Mouse (Mus musculus): Measurements from ENCODE around the gene Akap9. TPM values are rescaled to one million over a fixed set of nuclear protein-coding genes. Genes with fewer than 3 reads are reported as not detected.
A peak's percentile ranks its signal among the peaks of the same experiment; 100 is the strongest.

Gene Akap9
- polyA plus RNA-seq, 1 experiment from 2014 or later: 103 TPM

- no peak overlapping the region for H3K4me3 ChIP-seq (ENCODE audit: low read depth, low read length)
- no peak overlapping the region for H3K9ac ChIP-seq (ENCODE audit: low read length)
- no peaks in the 10 kb centered on the region for H3K9me3 ChIP-seq (ENCODE audit: control insufficient read depth, low read length)
- H3K27ac ChIP-seq (replicated peaks): no peak overlapping the region
- H3K4me1 ChIP-seq (replicated peaks; ENCODE audit: control insufficient read depth, insufficient read depth): no peaks in the 10 kb centered on the region
- no peak for DNase-seq (ENCODE audit: low spot score)
- H3K36me3 ChIP-seq (ENCODE audit: control insufficient read depth, insufficient read depth, low read length): peaks cover 13% of the 10 kb centered on the region; the same call in 1 of the 2 replicates
- ATAC-seq (ENCODE audit: low FRiP score, low TSS enrichment): no peak
- no peak overlapping the region for H3K4me2 ChIP-seq (replicated peaks; ENCODE audit: low read depth)
- H3K27me3 ChIP-seq (ENCODE audit: control insufficient read depth, insufficient read depth, low read length): no peaks in the 10 kb centered on the region
- TF ChIP-seq EP300 (optimal IDR thresholded peaks at IDR 0.05): no peak
- no peak for TF ChIP-seq CTCF (IDR thresholded peaks at IDR 0.05; ENCODE audit: low read depth)
- 83% methylated on average over 5 of the region's 5 CpGs for WGBS
These were observed 45.9 kb downstream of the Akap9 start for GRCm38 (mm10) chr5:3973764-3974163.

GRCm38 (mm10) chr5:3974896-3975295 lies 47.0 kb downstream of the Akap9 start:
- 76% methylated on average over 6 of the region's 6 CpGs for WGBS
- no peaks in the 10 kb centered on the region for H3K9me3 ChIP-seq (ENCODE audit: control insufficient read depth, low read length)
- DNase-seq (ENCODE audit: low spot score) (no peak), ATAC-seq (ENCODE audit: low FRiP score, low TSS enrichment) (no peak)
- TF ChIP-seq CTCF (IDR thresholded peaks at IDR 0.05; ENCODE audit: low read depth) (no peak), EP300 (optimal IDR thresholded peaks at IDR 0.05) (no peak)
- H3K36me3 ChIP-seq (ENCODE audit: control insufficient read depth, insufficient read depth, low read length): peaks cover 6% of the 10 kb centered on the region; the same call in 1 of the 2 replicates
- H3K4me2 ChIP-seq (replicated peaks; ENCODE audit: low read depth): no peak overlapping the region
- no peak overlapping the region for H3K9ac ChIP-seq (ENCODE audit: low read length)
- no peak overlapping the region for H3K27ac ChIP-seq (replicated peaks)
- H3K4me1 ChIP-seq (replicated peaks; ENCODE audit: control insufficient read depth, insufficient read depth): no peaks in the 10 kb centered on the region
- H3K4me3 ChIP-seq (ENCODE audit: low read depth, low read length): no peak overlapping the region
- no peaks in the 10 kb centered on the region for H3K27me3 ChIP-seq (ENCODE audit: control insufficient read depth, insufficient read depth, low read length)

DNA sequence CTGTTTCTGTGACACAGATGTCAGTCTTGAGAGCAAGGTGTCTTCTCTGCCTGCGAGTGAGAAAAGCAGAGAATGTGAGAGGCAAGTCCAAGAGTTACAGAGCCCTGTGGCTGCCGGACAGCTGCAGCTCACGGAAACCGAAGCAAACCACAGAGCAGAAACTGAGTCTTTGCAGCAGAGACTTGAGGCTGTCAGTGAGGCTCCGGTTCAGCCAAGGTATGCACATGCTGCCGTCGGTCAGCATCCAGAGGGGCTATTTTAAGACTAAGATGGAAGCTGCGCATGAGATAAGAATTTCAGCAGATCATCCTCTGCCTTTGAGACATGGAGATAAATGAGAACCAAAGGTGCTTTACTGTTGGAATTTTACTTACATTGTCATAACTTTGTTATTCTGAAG lies 48.3 kb downstream of the Akap9 start:
- Histone ChIP-seq H3K9ac (ENCODE audit: low read length) (no peak overlapping the region), H3K9me3 (ENCODE audit: control insufficient read depth, low read length) (no peaks in the 10 kb centered on the region), H3K27ac (replicated peaks) (no peak overlapping the region), H3K36me3 (ENCODE audit: control insufficient read depth, insufficient read depth, low read length) (peaks cover 6% of the 10 kb centered on the region; the same call in 1 of the 2 replicates), H3K4me3 (ENCODE audit: low read depth, low read length) (no peak overlapping the region), H3K27me3 (ENCODE audit: control insufficient read depth, insufficient read depth, low read length) (no peaks in the 10 kb centered on the region), H3K4me2 (replicated peaks; ENCODE audit: low read depth) (no peak overlapping the region), H3K4me1 (replicated peaks; ENCODE audit: control insufficient read depth, insufficient read depth) (no peaks in the 10 kb centered on the region)
- no peak for ATAC-seq (ENCODE audit: low FRiP score, low TSS enrichment)
- no peak for DNase-seq (ENCODE audit: low spot score)
- 95% methylated on average over 8 of the region's 8 CpGs for WGBS
- no peak for TF ChIP-seq EP300 (optimal IDR thresholded peaks at IDR 0.05)
- no peak for TF ChIP-seq CTCF (IDR thresholded peaks at IDR 0.05; ENCODE audit: low read depth)

- Histone ChIP-seq H3K4me3 (ENCODE audit: low read depth, low read length) (no peak overlapping the region), H3K9ac (ENCODE audit: low read length) (no peak overlapping the region), H3K27me3 (ENCODE audit: control insufficient read depth, insufficient read depth, low read length) (no peaks in the 10 kb centered on the region), H3K4me2 (replicated peaks; ENCODE audit: low read depth) (no peak overlapping the region), H3K27ac (replicated peaks) (no peak overlapping the region), H3K9me3 (ENCODE audit: control insufficient read depth, low read length) (no peaks in the 10 kb centered on the region), H3K4me1 (replicated peaks; ENCODE audit: control insufficient read depth, insufficient read depth) (no peaks in the 10 kb centered on the region), H3K36me3 (ENCODE audit: control insufficient read depth, insufficient read depth, low read length) (peaks cover 6% of the 10 kb centered on the region; the same call in 1 of the 2 replicates)
- ATAC-seq (ENCODE audit: low FRiP score, low TSS enrichment) (no peak), DNase-seq (ENCODE audit: low spot score) (no peak)
- WGBS: 90% methylated on average over 4 of the region's 4 CpGs
- no peak for TF ChIP-seq EP300 (optimal IDR thresholded peaks at IDR 0.05)
- TF ChIP-seq CTCF (IDR thresholded peaks at IDR 0.05; ENCODE audit: low read depth): no peak
These were observed 50.0 kb downstream of the Akap9 start for GRCm38 (mm10) chr5:3977904-3978303.

DNA sequence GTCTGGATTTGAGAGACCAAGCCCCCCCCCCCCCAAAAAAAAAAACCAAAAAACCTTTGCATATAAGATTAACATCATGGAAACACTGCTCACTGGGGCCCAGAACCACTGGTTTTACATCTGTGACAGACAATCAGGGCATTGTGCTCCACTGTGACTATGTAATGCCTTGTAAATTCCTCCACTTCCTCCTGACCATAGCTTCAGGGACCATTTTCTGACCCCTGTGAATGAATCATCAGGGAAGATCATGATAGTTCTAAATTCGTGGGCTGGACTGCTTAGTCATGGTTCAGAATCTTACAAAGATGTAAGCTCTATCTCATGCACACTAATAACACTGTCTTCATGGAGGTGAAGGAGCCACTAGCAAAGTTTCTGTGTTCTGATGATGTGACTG lies 61.8 kb downstream of the Akap9 start:
- WGBS: 84% methylated on average over 1 of the region's 1 CpGs
- ATAC-seq (ENCODE audit: low FRiP score, low TSS enrichment) (peak; percentile 45; the same call in 1 of the 2 replicates), DNase-seq (ENCODE audit: low spot score) (no peak)
- H3K9ac ChIP-seq (ENCODE audit: low read length): no peak overlapping the region
- no peaks in the 10 kb centered on the region for H3K9me3 ChIP-seq (ENCODE audit: control insufficient read depth, low read length)
- no peak for TF ChIP-seq EP300 (optimal IDR thresholded peaks at IDR 0.05)
- H3K4me2 ChIP-seq (replicated peaks; ENCODE audit: low read depth): no peak overlapping the region
- H3K4me3 ChIP-seq (ENCODE audit: low read depth, low read length): no peak overlapping the region
- no peaks in the 10 kb centered on the region for H3K4me1 ChIP-seq (replicated peaks; ENCODE audit: control insufficient read depth, insufficient read depth)
- H3K27me3 ChIP-seq (ENCODE audit: control insufficient read depth, insufficient read depth, low read length): no peaks in the 10 kb centered on the region
- no peak overlapping the region for H3K27ac ChIP-seq (replicated peaks)
- H3K36me3 ChIP-seq (ENCODE audit: control insufficient read depth, insufficient read depth, low read length): peaks cover 7% of the 10 kb centered on the region

DNA sequence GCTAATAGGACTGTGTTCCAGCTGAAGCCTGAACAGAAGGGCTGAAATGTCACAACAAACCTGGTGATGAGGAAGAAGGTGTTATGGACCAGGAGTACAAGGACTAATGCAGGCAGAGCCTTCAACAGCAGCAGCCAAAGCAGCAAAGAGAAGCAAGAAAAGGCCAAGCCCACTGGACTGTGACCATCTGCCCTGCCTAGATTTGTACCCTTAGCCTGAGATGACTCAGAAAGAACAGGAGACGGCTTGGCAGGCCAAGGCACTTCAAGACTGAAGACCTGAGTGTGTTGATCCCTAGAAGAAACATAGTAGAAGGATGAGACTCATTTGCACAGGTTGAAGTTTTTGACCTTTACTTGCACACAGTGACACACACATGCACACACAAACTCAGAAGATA lies 62.6 kb downstream of the Akap9 start:
- ATAC-seq (ENCODE audit: low FRiP score, low TSS enrichment) (peak; percentile 74; the same call in 1 of the 2 replicates), DNase-seq (ENCODE audit: low spot score) (peak; percentile 27)
- Histone ChIP-seq H3K4me3 (ENCODE audit: low read depth, low read length) (no peak overlapping the region), H3K36me3 (ENCODE audit: control insufficient read depth, insufficient read depth, low read length) (peaks cover 7% of the 10 kb centered on the region), H3K9ac (ENCODE audit: low read length) (no peak overlapping the region), H3K4me1 (replicated peaks; ENCODE audit: control insufficient read depth, insufficient read depth) (no peaks in the 10 kb centered on the region), H3K27ac (replicated peaks) (no peak overlapping the region), H3K4me2 (replicated peaks; ENCODE audit: low read depth) (no peak overlapping the region), H3K27me3 (ENCODE audit: control insufficient read depth, insufficient read depth, low read length) (no peaks in the 10 kb centered on the region), H3K9me3 (ENCODE audit: control insufficient read depth, low read length) (no peaks in the 10 kb centered on the region)
- 74% methylated on average over 1 of the region's 1 CpGs for WGBS
- TF ChIP-seq EP300 (optimal IDR thresholded peaks at IDR 0.05): no peak
- TF ChIP-seq CTCF (IDR thresholded peaks at IDR 0.05; ENCODE audit: low read depth): no peak
